Mouse (Mus musculus): ENCODE results near the gene Ky. TPM values are rescaled to one million over a fixed set of nuclear protein-coding genes. Genes with fewer than 3 reads are reported as not detected.

Ky gene
- polyA plus RNA-seq (2014; fragmentation: Nextera tagmentation; extraction: Ambion mirVana), result 0.30 and 0.32 TPM in 2 replicates

GRCm38 (mm10) chr9:102505700-102506585 is at the start of gene Ky:
TSS of gene Ky (plus strand) at chr9:102505750.
- peak within 1 kb of the TSS; percentile 75 for H3K4me2 ChIP-seq
- WGBS, result 1% methylated on average over 63 of the region's 63 CpGs
- peak within 1 kb of the TSS; percentile 34 for H3K4me3 ChIP-seq (ENCODE audit: low read depth, low read length)
- ATAC-seq (ENCODE audit: insufficient read depth), result peak; percentile 41; the same call in 1 of the 2 replicates
- no peak for TF ChIP-seq CTCF (IDR thresholded peaks at IDR 0.05; ENCODE audit: low read depth)
- H3K9ac ChIP-seq, result peak within 1 kb of the TSS; percentile 35; the same call in 1 of the 2 replicates
- DNase-seq, result peak; percentile 58
- H3K27ac ChIP-seq (ENCODE audit: low read depth), result no peak within 1 kb of the TSS
- H3K9me3 ChIP-seq (ENCODE audit: low read depth, low read length), result no peaks in the 10 kb centered on the region
- H3K4me1 ChIP-seq (ENCODE audit: insufficient read depth), result no peaks in the 10 kb centered on the region
- H3K27me3 ChIP-seq (ENCODE audit: insufficient read depth, low read length), result peaks cover 34% of the 10 kb centered on the region
- no peaks in the 10 kb centered on the region for H3K36me3 ChIP-seq (ENCODE audit: insufficient read depth)

- H3K9me3 ChIP-seq (ENCODE audit: low read depth, low read length), result no peaks in the 10 kb centered on the region
- H3K4me3 ChIP-seq (ENCODE audit: low read depth, low read length), result no peak overlapping the region
- H3K36me3 ChIP-seq (ENCODE audit: insufficient read depth), result no peaks in the 10 kb centered on the region
- TF ChIP-seq CTCF (IDR thresholded peaks at IDR 0.05; ENCODE audit: low read depth), result no peak
- no peaks in the 10 kb centered on the region for H3K27me3 ChIP-seq (ENCODE audit: insufficient read depth, low read length)
- no peak overlapping the region for H3K4me2 ChIP-seq
- no peak for DNase-seq
- no peak overlapping the region for H3K27ac ChIP-seq (ENCODE audit: low read depth)
- H3K9ac ChIP-seq, result no peak overlapping the region
- 87% methylated on average over 10 of the region's 10 CpGs for WGBS
- H3K4me1 ChIP-seq (ENCODE audit: insufficient read depth), result no peaks in the 10 kb centered on the region
- no peak for ATAC-seq (ENCODE audit: insufficient read depth)
Observed at GRCm38 (mm10) chr9:102462251-102462650, 43.3 kb upstream of the Ky start.

- no peak overlapping the region for H3K27ac ChIP-seq (ENCODE audit: low read depth)
- no peaks in the 10 kb centered on the region for H3K9me3 ChIP-seq (ENCODE audit: low read depth, low read length)
- DNase-seq (no peak), ATAC-seq (ENCODE audit: insufficient read depth) (no peak)
- TF ChIP-seq CTCF (IDR thresholded peaks at IDR 0.05; ENCODE audit: low read depth), result no peak
- H3K36me3 ChIP-seq (ENCODE audit: insufficient read depth), result no peaks in the 10 kb centered on the region
- no peak overlapping the region for H3K4me3 ChIP-seq (ENCODE audit: low read depth, low read length)
- no peaks in the 10 kb centered on the region for H3K27me3 ChIP-seq (ENCODE audit: insufficient read depth, low read length)
- WGBS, result 47% methylated on average over 3 of the region's 3 CpGs
- H3K4me1 ChIP-seq (ENCODE audit: insufficient read depth), result no peaks in the 10 kb centered on the region
- no peak overlapping the region for H3K4me2 ChIP-seq
- H3K9ac ChIP-seq, result no peak overlapping the region
Observed at GRCm38 (mm10) chr9:102465044-102465443, 40.5 kb upstream of the Ky start.

- no peak overlapping the region for H3K27ac ChIP-seq (ENCODE audit: low read depth)
- 52% methylated on average over 5 of the region's 5 CpGs for WGBS
- no peak for DNase-seq
- H3K9ac ChIP-seq, result no peak overlapping the region
- H3K9me3 ChIP-seq (ENCODE audit: low read depth, low read length), result no peaks in the 10 kb centered on the region
- H3K4me3 ChIP-seq (ENCODE audit: low read depth, low read length), result no peak overlapping the region
- no peaks in the 10 kb centered on the region for H3K4me1 ChIP-seq (ENCODE audit: insufficient read depth)
- H3K27me3 ChIP-seq (ENCODE audit: insufficient read depth, low read length), result no peaks in the 10 kb centered on the region
- no peak for ATAC-seq (ENCODE audit: insufficient read depth)
- no peak overlapping the region for H3K4me2 ChIP-seq
- TF ChIP-seq CTCF (IDR thresholded peaks at IDR 0.05; ENCODE audit: low read depth), result no peak
- no peaks in the 10 kb centered on the region for H3K36me3 ChIP-seq (ENCODE audit: insufficient read depth)
Observed at GRCm38 (mm10) chr9:102465726-102466125, 39.8 kb upstream of the Ky start.

- WGBS, result 82% methylated on average over 2 of the region's 2 CpGs
- H3K4me3 ChIP-seq (ENCODE audit: low read depth, low read length), result no peak overlapping the region
- ATAC-seq (ENCODE audit: insufficient read depth), result no peak
Observed at GRCm38 (mm10) chr9:102470076-102470819, 35.3 kb upstream of the Ky start.

GRCm38 (mm10) chr9:102477767-102478450 is 27.6 kb upstream of the Ky start:
- WGBS, result 80% methylated on average over 6 of the region's 6 CpGs
- Histone ChIP-seq H3K4me2 (no peak overlapping the region), H3K4me3 (ENCODE audit: low read depth, low read length) (no peak overlapping the region), H3K27me3 (ENCODE audit: insufficient read depth, low read length) (no peaks in the 10 kb centered on the region), H3K4me1 (ENCODE audit: insufficient read depth) (no peaks in the 10 kb centered on the region), H3K9me3 (ENCODE audit: low read depth, low read length) (no peaks in the 10 kb centered on the region), H3K27ac (ENCODE audit: low read depth) (no peak overlapping the region), H3K36me3 (ENCODE audit: insufficient read depth) (no peaks in the 10 kb centered on the region), H3K9ac (no peak overlapping the region)
- TF ChIP-seq CTCF (IDR thresholded peaks at IDR 0.05; ENCODE audit: low read depth), result no peak
- no peak for ATAC-seq (ENCODE audit: insufficient read depth)
- no peak for DNase-seq

More at GRCm38 (mm10) chr9:102470076-102470819, 35.3 kb upstream of the Ky start:
- Histone ChIP-seq H3K9ac (no peak overlapping the region), H3K36me3 (ENCODE audit: insufficient read depth) (no peaks in the 10 kb centered on the region), H3K4me1 (ENCODE audit: insufficient read depth) (no peaks in the 10 kb centered on the region), H3K9me3 (ENCODE audit: low read depth, low read length) (no peaks in the 10 kb centered on the region), H3K27me3 (ENCODE audit: insufficient read depth, low read length) (no peaks in the 10 kb centered on the region), H3K4me2 (no peak overlapping the region), H3K27ac (ENCODE audit: low read depth) (no peak overlapping the region)
- DNase-seq, result no peak
- no peak for TF ChIP-seq CTCF (IDR thresholded peaks at IDR 0.05; ENCODE audit: low read depth)
